Mouse (Mus musculus) frontal cortex, postnatal 10 days (tissue): Measurements from ENCODE around the gene Snx11.
"Not testable (repeated sequence)": the region's sequence is repeated elsewhere in the genome, so short reads cannot be mapped to it uniquely, and the experiment has no call there.

ENCODE experiments used
- DNase-seq, 2 experiments: peaks; one replicate each; pipeline ENCODE4 v3.0.0; 2022; ENCODE audit warnings: low spot score in 2 of 2, mixed read lengths in 1 of 2

Snx11 gene

GRCm38 (mm10) chr11:96796081-96796480 is 18.7 kb upstream of the Snx11 start:
- DNase-seq = no peak

DNA sequence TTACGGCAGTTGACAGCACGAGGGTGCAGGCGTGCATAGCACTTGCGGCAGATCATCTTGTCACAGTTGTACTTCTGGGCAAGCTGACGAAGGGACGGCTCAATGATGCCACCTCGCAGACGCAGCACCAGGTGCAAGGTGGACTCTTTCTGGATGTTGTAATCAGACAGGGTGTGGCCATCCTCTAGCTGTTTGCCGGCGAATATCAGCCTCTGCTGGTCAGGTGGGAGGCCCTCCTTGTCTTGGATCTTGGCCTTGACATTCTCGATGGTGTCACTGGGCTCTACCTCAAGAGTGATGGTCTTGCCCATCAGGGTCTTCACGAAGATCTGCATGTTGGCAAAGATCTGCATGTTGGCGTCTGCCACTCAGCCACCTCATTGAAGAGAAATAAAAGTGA is 18.1 kb upstream of the Snx11 start:
- DNase-seq = no peak

DNA sequence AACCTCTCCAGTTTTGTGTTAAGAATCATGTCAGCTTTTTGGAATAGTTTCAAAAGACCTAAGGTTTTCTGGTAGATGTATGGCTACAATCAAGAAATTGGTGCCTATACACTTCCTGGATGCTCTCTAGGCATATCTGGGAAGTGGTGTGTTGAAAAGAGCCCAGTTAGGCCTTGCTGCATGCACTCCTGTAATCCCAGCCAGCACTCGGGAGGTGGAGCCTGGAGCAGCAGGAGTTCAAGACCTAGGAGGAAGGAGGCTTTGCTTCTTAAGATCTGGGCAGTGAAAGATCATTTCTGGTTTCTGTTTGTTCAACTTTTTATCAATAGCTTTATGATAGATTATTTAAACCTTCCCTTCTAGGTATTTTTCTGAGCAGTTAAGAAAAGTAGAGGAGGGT is 13.3 kb upstream of the Snx11 start:
- DNase-seq = no peak

- no peak for DNase-seq
These were observed 12.6 kb upstream of the Snx11 start for GRCm38 (mm10) chr11:96789990-96790389.

- peak; percentile 83 to 88 for DNase-seq
These were observed 11.8 kb upstream of the Snx11 start, which contains the start of gene Cbx1 for GRCm38 (mm10) chr11:96788871-96789795. Gene Cbx1, plus strand, starts transcription at chr11:96789127.

GRCm38 (mm10) chr11:96786731-96787450 is 9.5 kb upstream of the Snx11 start:
- DNase-seq = no peak

- peak in 1 of 2 experiments; percentile 50 for DNase-seq
These were observed 7.5 kb upstream of the Snx11 start for GRCm38 (mm10) chr11:96784847-96785246.

DNA sequence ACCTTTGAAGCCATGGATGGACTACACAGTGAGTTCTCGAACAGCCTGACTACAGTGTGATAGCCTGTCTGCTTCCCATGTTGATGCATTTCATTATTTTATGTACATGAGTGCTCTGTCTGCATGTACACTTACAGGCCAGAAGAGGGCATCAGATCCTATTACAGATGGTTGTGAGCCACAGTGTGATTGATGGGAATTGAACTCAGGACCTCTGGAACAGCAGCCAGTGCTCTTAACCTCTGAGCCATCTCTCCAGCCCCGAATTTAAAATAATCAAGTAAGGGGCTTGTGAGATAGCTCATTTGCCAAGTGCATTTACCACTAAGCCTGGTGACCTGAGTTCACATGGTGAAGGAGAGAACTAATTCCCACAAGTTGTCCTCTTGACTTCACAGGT is 4.1 kb upstream of the Snx11 start:
- DNase-seq = no peak

GRCm38 (mm10) chr11:96780306-96780705 is 2.9 kb upstream of the Snx11 start:
- no peak for DNase-seq

- DNase-seq = not testable (repeated sequence)
These were observed 785 bp upstream of the Snx11 start for GRCm38 (mm10) chr11:96778061-96778627.

GRCm38 (mm10) chr11:96776068-96776467 is 1.3 kb downstream of the Snx11 start:
- DNase-seq = no peak

- DNase-seq = no peak
These were observed 1.7 kb downstream of the Snx11 start for GRCm38 (mm10) chr11:96775665-96776064.

DNA sequence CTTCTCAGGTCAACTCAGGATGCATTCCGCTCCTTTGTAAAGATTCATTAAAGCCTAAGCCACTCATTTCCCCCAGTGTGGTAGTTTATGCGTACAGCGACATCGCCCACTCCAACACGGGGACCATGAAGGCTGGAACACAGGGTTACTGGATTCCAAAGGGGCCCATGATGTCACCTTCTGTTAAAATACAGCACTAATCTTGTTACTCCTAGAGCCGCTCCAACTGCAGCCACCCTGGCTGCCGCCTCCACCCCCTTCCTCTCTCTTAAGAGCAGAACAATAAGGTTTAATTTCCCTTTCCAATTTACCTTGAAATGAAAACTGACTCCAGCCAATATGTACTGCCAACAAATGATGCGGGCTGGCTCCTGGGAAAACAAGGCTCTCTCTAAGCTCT is 2.3 kb downstream of the Snx11 start:
- no peak for DNase-seq

DNA sequence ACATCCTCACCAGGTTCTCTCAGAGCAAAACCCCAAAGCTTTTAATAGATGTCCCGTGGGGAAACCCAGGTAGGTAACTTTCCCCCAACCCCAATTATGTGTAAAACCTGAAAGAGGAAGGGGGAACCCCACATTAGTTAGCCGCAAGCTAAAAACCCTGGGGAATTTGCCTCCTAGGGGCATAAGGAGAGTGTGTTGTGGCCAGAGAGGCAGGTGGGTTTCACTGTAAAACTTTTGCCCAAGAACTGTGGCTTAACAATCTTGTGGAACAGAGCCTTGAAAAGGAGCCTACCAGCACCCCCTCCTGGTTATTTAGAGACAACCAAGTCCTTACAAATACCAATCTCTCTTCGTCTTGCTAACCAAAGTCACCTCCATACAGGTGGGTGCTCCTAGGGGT is 2.8 kb downstream of the Snx11 start:
- no peak for DNase-seq

GRCm38 (mm10) chr11:96772413-96772812 is 4.9 kb downstream of the Snx11 start:
- DNase-seq = no peak

- DNase-seq = no peak
These were observed 5.9 kb downstream of the Snx11 start for GRCm38 (mm10) chr11:96771274-96771975.

GRCm38 (mm10) chr11:96768240-96768639 is 9.1 kb downstream of the Snx11 start:
- DNase-seq = no peak

DNA sequence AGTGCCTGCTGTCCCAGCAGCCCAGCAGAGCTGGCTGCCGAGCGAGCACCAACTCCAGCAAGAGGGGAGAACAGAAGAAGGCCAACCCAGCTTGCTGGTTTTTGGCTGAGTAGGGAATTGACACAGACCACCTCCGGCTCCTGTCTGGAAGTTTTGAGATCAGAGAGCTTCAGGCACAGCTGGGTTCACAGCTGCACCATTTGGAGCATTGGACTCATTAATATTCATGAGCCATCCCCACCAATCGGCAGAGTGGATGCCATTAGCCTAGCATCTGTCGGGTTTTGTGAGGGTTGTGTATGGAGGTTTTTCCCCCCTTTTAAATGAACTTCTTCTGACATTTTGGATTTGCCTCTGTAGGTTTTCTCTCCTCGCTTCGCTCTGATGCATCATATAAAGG is 10.3 kb downstream of the Snx11 start:
- no peak for DNase-seq

GRCm38 (mm10) chr11:96766555-96766954 is 10.8 kb downstream of the Snx11 start:
- no peak for DNase-seq

DNA sequence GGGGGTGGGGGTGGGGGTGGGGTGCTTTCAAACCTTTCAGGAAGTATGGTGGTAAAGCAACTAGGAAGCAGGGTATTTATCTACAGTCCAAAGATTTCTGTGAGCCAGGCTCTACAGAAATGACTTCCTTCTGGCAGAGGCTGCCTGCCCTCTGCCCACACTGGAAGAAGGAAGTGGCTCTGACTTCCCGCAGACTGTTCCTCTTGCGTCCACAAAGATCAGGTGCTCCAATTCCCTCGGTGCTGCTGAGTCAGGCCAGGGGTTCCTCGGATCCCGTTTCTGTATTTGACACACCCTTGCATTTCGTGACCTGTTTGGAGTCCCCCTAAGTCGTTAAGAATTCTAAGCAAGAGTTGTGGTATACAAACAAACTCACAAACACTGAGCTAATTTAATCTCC is 11.7 kb downstream of the Snx11 start:
- DNase-seq = no peak

GRCm38 (mm10) chr11:96764511-96765350 is 12.6 kb downstream of the Snx11 start:
- DNase-seq = no peak
